Mouse (Mus musculus) cerebellum, postnatal 25 days (tissue): ENCODE measurements around the gene Hist1h2ae.
"Not testable (repeated sequence)": the region's sequence is repeated elsewhere in the genome, so short reads cannot be mapped to it uniquely, and the experiment has no call there.

Experiments used
- DNase-seq, 2 experiments: peaks; one replicate each; pipeline ENCODE4 v3.0.0; 2021; ENCODE audit warnings: mixed read lengths in 2 of 2

Gene Hist1h2ae

DNA sequence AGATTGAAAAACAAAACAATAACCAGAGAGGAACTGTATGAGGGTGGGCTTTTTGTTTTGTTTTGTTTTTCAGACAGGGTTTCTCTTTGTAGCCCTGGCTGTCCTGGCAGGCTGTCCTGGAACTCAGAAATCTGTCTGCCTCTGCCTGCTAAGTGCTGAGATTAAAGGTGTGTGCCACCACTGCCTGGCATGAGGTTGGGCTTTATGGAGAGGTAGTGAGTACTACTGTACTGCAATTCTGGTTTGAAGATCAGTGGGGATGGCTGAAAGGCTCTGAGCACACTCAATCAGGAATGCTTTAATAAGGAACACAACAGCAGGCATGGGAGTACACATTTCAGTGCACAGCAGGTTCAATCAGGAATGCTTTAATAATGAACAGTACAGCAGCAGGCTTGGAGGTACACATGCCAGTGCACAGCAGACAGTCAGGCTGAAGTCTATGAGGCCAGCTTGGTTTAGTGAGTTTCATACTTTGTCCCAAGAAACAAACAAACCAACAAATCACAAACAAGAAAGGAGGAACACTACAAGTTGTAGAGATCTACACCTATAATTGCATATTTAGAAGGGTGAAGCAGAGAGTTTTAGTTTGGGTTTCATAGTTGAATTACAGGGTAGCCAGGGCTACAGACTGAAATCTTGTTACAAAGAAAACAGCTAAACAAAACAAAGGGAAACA lies 12.5 kb upstream of the Hist1h2ae start:
- no peak for DNase-seq

DNA sequence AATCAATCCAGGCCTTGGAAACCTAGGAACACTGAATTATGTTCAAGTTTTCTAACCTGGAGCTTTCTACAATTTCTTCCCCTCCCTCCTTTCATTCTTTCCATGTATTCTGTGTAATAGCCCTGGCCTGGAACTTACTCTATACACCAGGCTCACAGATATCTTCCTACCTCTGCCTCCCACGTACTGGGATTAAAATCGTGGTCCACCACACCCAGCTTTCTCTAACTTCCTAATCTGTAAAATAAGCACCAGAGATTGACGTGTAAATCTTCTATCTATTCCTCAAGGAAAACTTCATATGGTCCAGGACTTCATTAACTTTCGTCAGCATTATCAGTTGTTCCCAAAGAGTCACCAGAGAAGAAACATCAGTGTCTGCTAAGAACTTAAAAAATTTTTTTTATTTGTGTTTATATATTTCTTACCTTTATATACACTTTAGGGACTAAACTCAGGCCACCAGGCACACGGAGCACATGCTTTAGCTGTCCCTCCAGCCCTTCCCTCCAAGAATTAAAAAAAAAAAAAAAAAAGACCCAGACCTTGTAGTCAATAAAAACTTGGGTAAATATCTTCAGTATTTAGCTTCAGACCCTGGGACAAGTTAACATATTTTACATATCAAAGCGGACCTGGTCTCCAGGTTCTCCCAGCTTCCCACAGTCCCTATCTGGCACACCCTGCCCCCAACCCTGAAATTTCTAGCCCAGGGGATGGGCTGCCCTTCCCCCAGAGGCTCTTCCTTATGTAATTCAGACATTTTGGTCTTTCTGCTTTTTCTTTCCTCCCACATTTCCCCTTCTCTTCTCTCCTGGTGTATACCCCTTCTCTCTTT lies 11.4 kb upstream of the Hist1h2ae start:
- no peak for DNase-seq

DNA sequence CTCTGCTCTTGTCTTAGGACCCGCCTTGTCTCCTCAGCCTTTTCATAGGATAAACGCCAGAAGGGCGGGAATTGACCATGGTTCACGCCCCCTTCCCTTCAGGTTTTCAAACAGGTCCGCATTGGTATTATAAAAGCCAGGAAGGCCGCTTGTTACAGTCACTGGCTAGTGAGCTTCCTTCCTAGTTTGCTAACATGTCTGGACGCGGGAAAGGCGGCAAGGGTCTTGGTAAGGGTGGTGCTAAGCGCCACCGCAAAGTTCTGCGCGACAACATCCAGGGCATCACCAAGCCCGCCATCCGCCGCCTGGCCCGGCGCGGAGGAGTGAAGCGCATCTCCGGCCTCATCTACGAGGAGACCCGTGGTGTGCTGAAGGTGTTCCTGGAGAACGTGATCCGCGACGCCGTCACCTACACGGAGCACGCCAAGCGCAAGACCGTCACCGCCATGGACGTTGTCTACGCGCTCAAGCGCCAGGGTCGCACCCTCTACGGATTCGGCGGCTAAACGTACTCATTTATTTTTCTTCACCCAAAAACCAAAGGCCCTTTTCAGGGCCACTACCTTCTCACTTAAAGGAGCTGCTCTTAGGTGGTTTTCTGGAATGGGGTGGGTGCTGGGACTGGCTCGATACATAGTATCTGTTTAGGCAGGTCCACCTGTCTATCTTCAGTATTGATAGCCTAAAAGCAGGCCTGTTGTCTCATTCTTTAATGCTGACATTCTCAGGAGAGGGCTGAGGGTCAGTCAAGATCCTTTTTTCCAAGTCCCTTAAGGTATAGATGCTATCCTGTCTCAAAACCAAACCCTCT lies 10.6 kb upstream of the Hist1h2ae start, which contains the start of gene Hist1h4d:
Gene Hist1h4d, plus strand, starts transcription at position 191 of the 811 bp plus-strand sequence.
- DNase-seq: peak; percentile 93

DNA sequence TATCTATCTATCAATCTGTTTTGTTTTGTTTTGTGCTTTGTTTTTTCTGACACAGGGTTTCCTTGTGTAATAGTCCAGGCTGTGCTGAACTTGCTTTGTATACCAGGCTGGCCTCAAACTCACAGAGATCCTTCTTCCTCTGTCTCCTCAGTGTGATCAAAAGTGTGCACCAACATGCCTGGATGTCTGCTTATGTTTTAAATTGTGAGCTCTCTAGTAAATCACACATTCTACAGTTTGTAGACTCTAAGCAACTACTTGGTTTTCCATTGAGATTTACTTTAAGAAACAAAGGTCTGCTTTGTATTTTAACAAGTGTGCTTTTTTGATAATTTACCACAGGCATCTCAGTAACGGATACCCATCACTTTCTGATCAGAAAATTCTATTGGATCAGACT lies 6.8 kb upstream of the Hist1h2ae start:
- DNase-seq: no peak

DNA sequence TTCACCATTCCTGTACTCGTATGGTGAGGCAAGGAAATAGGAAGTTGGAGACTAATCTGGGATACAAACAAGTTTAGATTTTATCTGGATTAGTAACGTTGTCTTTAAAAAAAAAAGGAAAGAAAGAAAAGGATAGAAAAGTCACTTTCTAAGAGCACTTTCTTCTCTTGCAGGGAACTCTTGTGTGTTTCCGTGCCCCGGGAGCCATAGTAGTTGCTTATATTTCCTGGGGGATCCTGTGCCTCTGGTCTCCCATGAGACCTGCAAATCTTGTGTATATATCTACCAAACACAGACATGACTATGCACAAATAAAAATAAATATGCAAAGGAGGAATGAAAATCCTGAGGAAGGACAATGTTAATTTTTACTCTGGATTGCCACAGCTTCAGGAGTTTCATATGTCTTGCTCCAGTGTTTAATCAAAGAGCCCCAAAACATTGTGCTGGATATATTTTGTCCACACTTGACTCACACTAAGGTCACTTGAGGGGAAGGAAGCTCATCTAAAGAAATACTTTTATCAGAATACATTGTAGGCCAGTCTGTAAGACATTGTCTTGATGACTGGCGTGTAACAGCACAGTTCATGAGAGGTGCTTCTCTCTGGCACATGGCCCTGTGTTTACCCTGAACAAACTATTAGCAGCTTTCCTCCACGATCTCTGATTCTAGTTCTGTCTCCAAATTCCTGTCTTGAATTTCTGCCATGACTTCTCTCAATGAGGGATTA lies 6.1 kb upstream of the Hist1h2ae start:
- no peak for DNase-seq

DNA sequence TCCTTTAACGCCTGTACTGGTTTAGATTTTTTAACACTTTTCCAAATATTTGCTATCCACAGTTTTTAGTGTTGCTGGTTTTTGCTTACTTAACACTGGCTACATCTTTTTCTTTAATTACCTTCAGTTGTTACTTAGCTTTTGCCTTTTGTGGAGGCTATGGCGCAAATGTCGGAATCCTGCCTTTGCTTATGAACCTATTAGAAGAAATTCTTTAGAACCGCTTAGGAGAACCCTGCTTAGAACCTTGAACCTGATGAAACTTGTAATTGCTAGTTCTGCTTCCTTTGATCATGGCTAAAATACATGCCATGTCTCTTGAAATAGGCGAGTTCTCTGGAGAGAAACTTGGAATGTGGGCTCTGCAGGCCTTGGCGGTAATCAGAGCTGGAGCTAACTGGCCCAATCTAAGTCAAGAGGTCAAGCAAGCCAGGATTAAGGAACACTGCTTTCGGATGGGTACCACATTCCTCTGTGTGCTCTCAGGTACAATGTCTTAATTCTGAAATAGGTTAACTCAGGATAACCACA lies 5.4 kb upstream of the Hist1h2ae start:
- no peak for DNase-seq

DNA sequence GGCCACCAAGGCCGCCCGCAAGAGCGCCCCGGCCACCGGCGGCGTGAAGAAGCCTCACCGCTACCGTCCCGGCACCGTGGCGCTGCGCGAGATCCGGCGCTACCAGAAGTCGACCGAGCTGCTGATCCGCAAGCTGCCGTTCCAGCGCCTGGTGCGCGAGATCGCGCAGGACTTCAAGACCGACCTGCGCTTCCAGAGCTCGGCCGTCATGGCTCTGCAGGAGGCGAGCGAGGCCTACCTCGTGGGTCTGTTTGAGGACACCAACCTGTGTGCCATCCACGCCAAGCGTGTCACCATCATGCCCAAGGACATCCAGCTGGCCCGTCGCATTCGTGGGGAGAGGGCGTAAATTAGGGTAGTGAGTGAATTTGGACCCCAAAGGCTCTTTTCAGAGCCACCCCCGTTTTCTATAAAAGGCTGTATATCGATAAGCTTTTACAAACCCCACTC lies 4.9 kb upstream of the Hist1h2ae start:
- not testable (repeated sequence) for DNase-seq

DNA sequence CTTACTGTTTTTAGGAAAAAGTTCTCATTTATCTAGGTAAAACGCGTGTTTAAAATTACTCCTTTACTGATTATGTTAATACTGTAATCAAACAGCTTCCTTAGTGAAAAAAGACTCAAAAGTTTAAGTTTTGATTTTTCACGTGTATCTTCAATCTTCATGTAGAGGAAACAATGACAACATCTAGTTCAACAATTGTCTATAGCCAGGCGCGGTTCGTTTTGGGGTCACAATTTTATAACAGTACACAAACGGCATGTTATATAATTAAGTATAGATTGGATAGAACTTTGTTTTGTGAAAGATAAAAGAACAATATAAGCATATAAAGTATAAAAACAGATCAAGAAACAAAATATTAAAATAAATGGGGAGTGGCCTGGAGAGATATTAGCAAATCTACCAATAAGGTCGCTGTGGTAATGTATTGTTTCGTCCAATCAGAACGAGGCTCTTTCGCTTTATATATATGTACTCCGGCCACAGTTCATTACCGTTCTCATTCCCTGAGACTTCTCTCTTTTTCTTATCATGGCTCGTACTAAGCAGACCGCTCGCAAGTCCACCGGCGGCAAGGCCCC lies 4.3 kb upstream of the Hist1h2ae start, which contains the start of gene Hist1h3d:
Gene Hist1h3d, plus strand, starts transcription at position 493 of the 581 bp plus-strand sequence.
- peak; percentile 28 to 44 for DNase-seq

DNA sequence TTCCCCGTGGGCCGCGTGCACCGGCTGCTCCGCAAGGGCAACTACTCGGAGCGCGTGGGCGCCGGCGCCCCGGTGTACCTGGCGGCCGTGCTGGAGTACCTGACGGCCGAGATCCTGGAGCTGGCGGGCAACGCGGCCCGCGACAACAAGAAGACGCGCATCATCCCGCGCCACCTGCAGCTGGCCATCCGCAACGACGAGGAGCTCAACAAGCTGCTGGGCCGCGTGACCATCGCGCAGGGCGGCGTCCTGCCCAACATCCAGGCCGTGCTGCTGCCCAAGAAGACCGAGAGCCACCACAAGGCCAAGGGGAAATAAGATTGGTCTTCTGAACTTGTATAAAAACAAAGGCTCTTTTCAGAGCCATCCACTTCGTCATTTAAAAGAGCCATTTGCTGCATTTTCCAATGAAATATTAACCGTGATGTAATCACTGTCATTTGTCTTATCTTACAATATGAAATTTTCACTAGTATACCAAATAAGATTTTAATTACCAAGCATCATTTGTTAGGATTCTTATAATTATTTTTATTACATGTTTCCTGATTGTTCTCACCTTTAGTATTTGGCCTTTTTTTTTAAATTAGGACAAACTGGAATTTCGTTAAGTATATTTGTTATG lies 3.6 kb upstream of the Hist1h2ae start:
- DNase-seq: not testable (repeated sequence)

DNA sequence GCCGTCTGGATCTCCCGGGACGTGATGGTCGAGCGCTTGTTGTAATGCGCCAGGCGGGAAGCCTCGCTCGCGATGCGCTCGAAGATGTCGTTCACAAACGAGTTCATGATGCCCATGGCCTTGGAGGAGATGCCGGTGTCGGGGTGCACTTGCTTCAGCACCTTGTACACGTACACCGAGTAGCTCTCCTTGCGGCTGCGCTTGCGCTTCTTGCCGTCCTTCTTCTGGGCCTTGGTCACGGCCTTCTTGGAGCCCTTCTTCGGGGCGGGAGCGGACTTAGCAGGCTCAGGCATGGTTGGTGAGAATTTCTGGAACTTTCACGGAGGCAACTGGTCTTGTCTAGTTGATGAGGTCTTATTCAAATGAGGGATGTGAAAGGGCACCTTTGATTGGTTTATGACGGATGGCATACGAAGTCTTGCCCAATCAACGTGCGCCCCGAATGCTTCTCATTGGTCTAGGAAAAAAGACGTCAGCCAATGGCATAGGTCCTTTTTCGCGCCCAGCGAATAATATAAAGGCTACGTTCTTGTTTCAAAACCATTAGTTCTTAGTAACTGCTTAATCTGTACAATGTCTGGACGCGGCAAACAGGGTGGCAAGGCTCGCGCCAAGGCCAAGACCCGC lies 3.0 kb upstream of the Hist1h2ae start, which contains the start of the genes Hist1h2bf and Hist1h2ad:
Gene Hist1h2bf, minus strand, starts transcription at position 299 of the 627 bp plus-strand sequence.
Gene Hist1h2ad, plus strand, starts transcription at position 484 of the 627 bp plus-strand sequence.
- DNase-seq: peak; percentile 72 to 82

DNA sequence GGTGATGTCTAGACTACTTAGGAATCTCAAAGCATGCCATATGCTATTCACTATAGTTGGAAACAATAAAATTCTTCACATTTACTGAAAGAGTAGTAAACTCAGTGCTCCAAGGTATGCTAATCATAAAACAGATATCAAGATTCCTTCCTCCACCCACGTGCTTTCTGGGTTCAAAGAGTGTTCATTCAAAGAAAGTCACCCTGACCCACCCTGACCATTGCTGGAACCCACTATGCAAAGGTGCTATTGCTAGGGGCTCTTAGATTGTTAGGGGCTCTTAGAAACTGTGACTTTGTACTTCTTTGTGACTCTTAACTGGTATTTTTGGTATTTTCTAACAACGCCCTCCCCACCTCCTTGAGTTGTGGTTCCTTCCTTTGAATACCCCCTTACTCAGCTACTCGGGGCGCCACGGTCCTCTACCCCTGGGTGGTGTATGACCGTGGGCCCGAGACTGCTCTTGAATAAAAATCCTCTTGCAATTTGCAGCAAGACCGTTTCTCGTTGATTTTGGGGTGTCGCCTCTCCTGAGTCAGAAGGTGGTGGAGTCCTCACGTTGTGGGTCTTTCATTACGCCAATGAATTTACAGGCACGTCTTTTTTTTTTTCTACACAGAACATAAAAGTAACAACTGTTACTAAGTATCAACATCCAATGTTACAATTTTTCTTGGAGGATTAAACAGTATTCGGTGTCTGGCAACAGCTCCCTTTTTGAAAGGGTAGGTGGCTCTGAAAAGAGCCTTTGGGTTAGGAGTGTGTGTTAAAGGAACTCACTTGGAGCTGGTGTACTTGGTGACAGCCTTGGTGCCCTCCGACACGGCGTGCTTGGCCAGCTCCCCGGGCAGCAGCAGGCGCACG lies 2.2 kb upstream of the Hist1h2ae start:
- not testable (repeated sequence) for DNase-seq

DNA sequence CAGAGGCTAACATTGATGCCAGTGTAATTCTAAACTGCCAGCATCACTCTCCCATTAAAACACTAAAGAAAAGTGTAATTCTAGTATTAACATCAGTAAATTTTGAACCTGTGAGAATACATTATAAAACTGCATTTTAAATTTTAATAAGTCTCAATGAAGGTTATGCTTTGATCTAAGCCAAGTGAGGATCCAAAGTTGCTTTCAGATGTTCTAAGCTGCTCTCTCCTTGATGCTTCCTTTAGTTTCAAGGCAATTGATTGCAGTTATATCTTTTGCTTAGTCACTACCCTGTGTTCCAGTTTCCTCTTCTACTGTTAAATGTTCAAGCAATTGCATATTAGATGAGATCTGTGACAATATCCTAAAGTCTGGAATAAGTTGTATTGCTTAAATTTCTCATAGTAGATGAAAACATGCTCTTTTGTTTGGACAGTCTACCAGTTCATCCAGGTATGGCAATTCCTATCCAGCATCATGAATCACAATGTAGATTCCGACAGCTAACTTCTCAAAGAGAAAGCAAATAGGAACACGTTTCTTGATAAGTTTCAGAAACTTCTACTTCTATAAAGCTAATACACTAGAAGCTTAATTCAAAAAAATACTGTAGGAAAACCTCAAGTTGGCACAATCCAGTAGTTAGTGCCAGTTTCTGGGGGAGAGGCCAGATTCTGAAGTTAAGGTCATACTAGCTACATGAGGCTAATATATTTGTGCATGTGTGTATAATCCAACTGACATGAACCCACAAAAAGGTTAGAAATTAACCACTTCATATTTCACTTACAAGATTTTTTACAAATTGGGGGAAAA lies 1.4 kb upstream of the Hist1h2ae start:
- no peak for DNase-seq

DNA sequence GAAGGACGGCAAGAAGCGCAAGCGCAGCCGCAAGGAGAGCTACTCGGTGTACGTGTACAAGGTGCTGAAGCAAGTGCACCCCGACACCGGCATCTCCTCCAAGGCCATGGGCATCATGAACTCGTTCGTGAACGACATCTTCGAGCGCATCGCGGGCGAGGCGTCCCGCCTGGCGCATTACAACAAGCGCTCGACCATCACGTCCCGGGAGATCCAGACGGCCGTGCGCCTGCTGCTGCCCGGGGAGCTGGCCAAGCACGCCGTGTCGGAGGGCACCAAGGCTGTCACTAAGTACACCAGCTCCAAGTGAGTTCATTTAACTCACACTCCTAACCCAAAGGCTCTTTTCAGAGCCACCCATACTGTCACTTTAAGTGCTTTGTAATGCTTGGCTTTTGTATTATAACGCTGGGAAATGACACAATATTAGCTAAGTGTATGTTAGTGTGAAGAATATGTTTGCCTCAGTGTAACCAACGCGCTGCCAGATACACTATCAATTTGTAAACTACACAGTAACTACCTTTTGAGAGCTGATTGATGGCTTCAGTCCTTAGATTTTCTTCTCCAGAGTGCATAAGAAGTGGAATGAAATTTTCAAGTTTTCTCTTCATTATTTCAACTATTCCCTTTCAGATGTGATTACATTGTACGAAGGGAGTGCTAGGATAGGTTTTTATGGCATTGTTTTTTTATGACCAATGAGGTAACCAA lies 641 bp upstream of the Hist1h2ae start:
- DNase-seq: not testable (repeated sequence)

DNA sequence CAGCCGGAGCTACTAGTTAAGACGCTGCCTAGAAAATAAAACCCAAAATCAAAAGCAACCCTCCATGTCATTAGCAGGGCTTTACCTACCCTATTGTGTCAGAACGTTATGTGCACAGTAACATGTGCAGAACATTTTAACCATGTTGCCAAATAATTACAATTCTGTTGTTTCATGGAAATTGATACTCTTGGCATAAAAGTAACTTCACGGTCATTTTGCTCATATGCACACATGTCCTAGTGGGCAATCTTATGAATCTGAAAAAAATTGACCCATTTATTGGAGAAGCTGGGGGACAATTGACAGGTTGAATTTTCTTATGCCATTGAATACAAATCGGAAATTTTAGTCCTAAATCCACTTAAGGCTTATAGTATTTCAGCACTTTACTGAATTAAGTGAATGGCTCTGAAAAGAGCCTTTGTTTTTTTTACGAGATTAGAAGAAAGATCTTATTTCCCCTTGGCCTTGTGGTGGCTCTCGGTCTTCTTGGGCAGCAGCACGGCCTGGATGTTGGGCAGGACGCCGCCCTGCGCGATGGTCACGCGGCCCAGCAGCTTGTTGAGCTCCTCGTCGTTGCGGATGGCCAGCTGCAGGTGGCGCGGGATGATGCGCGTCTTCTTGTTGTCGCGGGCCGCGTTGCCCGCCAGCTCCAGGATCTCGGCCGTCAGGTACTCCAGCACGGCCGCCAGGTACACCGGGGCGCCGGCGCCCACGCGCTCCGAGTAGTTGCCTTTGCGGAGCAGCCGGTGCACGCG lies 579 bp downstream of the Hist1h2ae start:
- DNase-seq: not testable (repeated sequence)

DNA sequence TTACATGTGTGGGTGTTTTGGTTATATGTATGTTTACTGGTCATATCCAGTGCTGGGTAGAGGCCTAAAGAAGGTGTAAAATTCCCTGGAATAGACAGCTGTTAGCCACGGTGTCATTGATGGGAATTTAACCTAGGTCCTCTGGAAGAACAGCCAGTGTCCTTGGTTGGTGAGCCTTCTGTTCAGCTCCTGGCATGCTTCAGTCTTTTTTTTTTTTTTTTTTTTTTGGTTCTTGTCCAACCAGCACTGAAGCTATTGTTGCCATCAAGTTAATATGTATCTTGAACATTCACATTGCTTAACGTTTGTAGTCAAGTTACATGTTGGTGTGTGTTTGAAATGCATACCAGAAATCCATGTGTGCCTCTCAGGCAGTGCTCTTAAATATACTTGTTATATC lies 6.5 kb downstream of the Hist1h2ae start:
- no peak for DNase-seq

DNA sequence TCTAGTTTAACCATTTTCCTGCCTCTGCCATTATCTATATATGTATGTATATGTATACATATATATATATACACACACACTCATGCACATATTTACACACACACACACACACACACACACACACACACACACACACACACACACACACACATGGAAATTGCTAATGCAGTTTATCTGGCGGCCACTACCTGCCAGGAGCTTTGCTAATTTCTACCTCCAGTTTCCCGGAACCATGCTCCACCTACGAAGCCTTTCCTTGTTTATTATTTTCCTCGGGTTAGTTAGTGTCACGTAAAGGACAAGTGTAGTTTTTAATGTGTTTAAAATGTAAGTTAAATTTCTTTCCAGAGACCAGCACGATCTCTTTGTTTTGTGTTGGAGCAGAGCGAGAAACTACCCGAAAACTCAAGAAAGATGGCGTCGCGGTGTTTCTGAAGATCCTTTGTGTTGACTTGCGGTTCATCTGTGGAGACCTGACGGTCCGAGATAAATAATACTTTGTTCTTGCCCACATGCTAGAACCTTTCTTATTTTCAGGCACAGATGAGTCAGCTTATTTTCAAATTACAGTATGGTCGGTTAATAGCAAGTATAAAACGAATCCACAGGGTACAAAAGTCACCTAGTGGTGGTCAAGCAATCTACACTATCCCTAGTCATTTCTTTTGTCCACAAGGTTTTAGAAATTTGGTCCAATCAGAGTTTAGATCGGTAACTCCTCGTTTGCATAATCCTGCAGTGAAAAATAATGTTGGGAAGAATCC lies 8.1 kb downstream of the Hist1h2ae start:
- peak in 1 of 2 experiments; percentile 39 for DNase-seq
